Mouse (Mus musculus): ENCODE data around the gene Icos. TPM values are rescaled to one million over a fixed set of nuclear protein-coding genes. Genes with fewer than 3 reads are reported as not detected.
A peak's percentile ranks its signal among the peaks of the same experiment; 100 is the strongest.

Gene Icos
- polyA plus RNA-seq (2015; fragmentation: Nextera tagmentation; extraction: Ambion mirVana): 0.27 and 0.67 TPM in 2 replicates

- Histone ChIP-seq H3K36me3 (no peaks in the 10 kb centered on the region), H3K27ac (no peak within 1 kb of the TSS), H3K4me1 (0 out of 2 replicates have a peak, but pooled peaks cover 3% of the 10 kb centered on the region), H3K9ac (no peak within 1 kb of the TSS), H3K27me3 (no peaks in the 10 kb centered on the region), H3K9me3 (no peaks in the 10 kb centered on the region), H3K4me2 (no peak within 1 kb of the TSS), H3K4me3 (no peak within 1 kb of the TSS)
- no peak for ATAC-seq (ENCODE audit: insufficient number of reproducible peaks, insufficient read depth, low FRiP score, low TSS enrichment, low read depth)
- WGBS: 84% methylated on average over 6 of the region's 6 CpGs
Measured at GRCm38 (mm10) chr1:60977641-60978040, at the start of gene Icos. Gene Icos, plus strand, starts transcription at chr1:60977927.

- 89% methylated on average over 3 of the region's 3 CpGs for WGBS
- no peak for ATAC-seq (ENCODE audit: insufficient number of reproducible peaks, insufficient read depth, low FRiP score, low TSS enrichment, low read depth)
Measured at GRCm38 (mm10) chr1:60929036-60929435, 48.7 kb upstream of the Icos start.

GRCm38 (mm10) chr1:60930397-60930796 lies 47.3 kb upstream of the Icos start:
- ATAC-seq (ENCODE audit: insufficient number of reproducible peaks, insufficient read depth, low FRiP score, low TSS enrichment, low read depth): no peak
- Histone ChIP-seq H3K27me3 (no peaks in the 10 kb centered on the region), H3K4me2 (no peak overlapping the region), H3K27ac (no peak overlapping the region), H3K4me3 (no peak overlapping the region), H3K36me3 (no peaks in the 10 kb centered on the region), H3K9me3 (no peaks in the 10 kb centered on the region), H3K4me1 (no peaks in the 10 kb centered on the region), H3K9ac (no peak overlapping the region)
- 88% methylated on average over 7 of the region's 7 CpGs for WGBS

More at GRCm38 (mm10) chr1:60929036-60929435, 48.7 kb upstream of the Icos start:
- Histone ChIP-seq H3K9me3 (no peaks in the 10 kb centered on the region), H3K9ac (no peak overlapping the region), H3K4me2 (no peak overlapping the region), H3K36me3 (no peaks in the 10 kb centered on the region), H3K27ac (no peak overlapping the region), H3K4me3 (no peak overlapping the region), H3K27me3 (no peaks in the 10 kb centered on the region), H3K4me1 (no peaks in the 10 kb centered on the region)

GRCm38 (mm10) chr1:60935968-60936581 lies 41.7 kb upstream of the Icos start:
- Histone ChIP-seq H3K27me3 (no peaks in the 10 kb centered on the region), H3K9ac (no peak overlapping the region), H3K4me1 (0 out of 2 replicates have a peak, but pooled peaks cover 4% of the 10 kb centered on the region), H3K4me2 (no peak overlapping the region), H3K9me3 (no peaks in the 10 kb centered on the region), H3K27ac (no peak overlapping the region), H3K4me3 (no peak overlapping the region), H3K36me3 (no peaks in the 10 kb centered on the region)
- 41% methylated on average over 8 of the region's 8 CpGs for WGBS
- ATAC-seq (ENCODE audit: insufficient number of reproducible peaks, insufficient read depth, low FRiP score, low TSS enrichment, low read depth): no peak

GRCm38 (mm10) chr1:60936963-60937711 lies 40.6 kb upstream of the Icos start:
- 80% methylated on average over 6 of the region's 6 CpGs for WGBS

GRCm38 (mm10) chr1:60938256-60938655 lies 39.5 kb upstream of the Icos start:
- no peak for ATAC-seq (ENCODE audit: insufficient number of reproducible peaks, insufficient read depth, low FRiP score, low TSS enrichment, low read depth)
- H3K9me3 ChIP-seq: no peaks in the 10 kb centered on the region
- H3K9ac ChIP-seq: no peak overlapping the region
- H3K4me3 ChIP-seq: no peak overlapping the region
- H3K27me3 ChIP-seq: no peaks in the 10 kb centered on the region
- H3K27ac ChIP-seq: no peak overlapping the region
- H3K4me1 ChIP-seq: 0 out of 2 replicates have a peak, but pooled peaks cover 4% of the 10 kb centered on the region
- H3K36me3 ChIP-seq: no peaks in the 10 kb centered on the region
- H3K4me2 ChIP-seq: no peak overlapping the region
- 73% methylated on average over 2 of the region's 2 CpGs for WGBS

More at GRCm38 (mm10) chr1:60936963-60937711, 40.6 kb upstream of the Icos start:
- H3K9ac ChIP-seq: no peak overlapping the region
- no peak overlapping the region for H3K4me2 ChIP-seq
- H3K4me3 ChIP-seq: no peak overlapping the region
- H3K27me3 ChIP-seq: no peaks in the 10 kb centered on the region
- H3K4me1 ChIP-seq: 0 out of 2 replicates have a peak, but pooled peaks cover 4% of the 10 kb centered on the region
- ATAC-seq (ENCODE audit: insufficient number of reproducible peaks, insufficient read depth, low FRiP score, low TSS enrichment, low read depth): no peak
- no peaks in the 10 kb centered on the region for H3K36me3 ChIP-seq
- no peaks in the 10 kb centered on the region for H3K9me3 ChIP-seq
- no peak overlapping the region for H3K27ac ChIP-seq

GRCm38 (mm10) chr1:60938974-60939373 lies 38.8 kb upstream of the Icos start:
- 85% methylated on average over 5 of the region's 5 CpGs for WGBS
- no peak overlapping the region for H3K4me3 ChIP-seq
- no peak overlapping the region for H3K9ac ChIP-seq
- H3K27me3 ChIP-seq: no peaks in the 10 kb centered on the region
- no peak overlapping the region for H3K4me2 ChIP-seq
- H3K27ac ChIP-seq: no peak overlapping the region
- H3K36me3 ChIP-seq: no peaks in the 10 kb centered on the region
- H3K4me1 ChIP-seq: 0 out of 2 replicates have a peak, but pooled peaks cover 4% of the 10 kb centered on the region
- H3K9me3 ChIP-seq: no peaks in the 10 kb centered on the region
- no peak for ATAC-seq (ENCODE audit: insufficient number of reproducible peaks, insufficient read depth, low FRiP score, low TSS enrichment, low read depth)

- WGBS: 80% methylated on average over 3 of the region's 3 CpGs
- no peak overlapping the region for H3K4me3 ChIP-seq
Measured at GRCm38 (mm10) chr1:60940023-60940422, 37.7 kb upstream of the Icos start.

GRCm38 (mm10) chr1:60940620-60941019 lies 37.1 kb upstream of the Icos start:
- no peak overlapping the region for H3K9ac ChIP-seq
- no peak overlapping the region for H3K27ac ChIP-seq
- no peaks in the 10 kb centered on the region for H3K36me3 ChIP-seq
- no peak overlapping the region for H3K4me3 ChIP-seq
- H3K27me3 ChIP-seq: no peaks in the 10 kb centered on the region
- H3K4me1 ChIP-seq: 0 out of 2 replicates have a peak, but pooled peaks cover 4% of the 10 kb centered on the region
- WGBS: 85% methylated on average over 1 of the region's 1 CpGs
- ATAC-seq (ENCODE audit: insufficient number of reproducible peaks, insufficient read depth, low FRiP score, low TSS enrichment, low read depth): no peak
- H3K9me3 ChIP-seq: no peaks in the 10 kb centered on the region
- H3K4me2 ChIP-seq: no peak overlapping the region

More at GRCm38 (mm10) chr1:60940023-60940422, 37.7 kb upstream of the Icos start:
- Histone ChIP-seq H3K9me3 (no peaks in the 10 kb centered on the region), H3K36me3 (no peaks in the 10 kb centered on the region), H3K27me3 (no peaks in the 10 kb centered on the region), H3K4me2 (no peak overlapping the region), H3K27ac (no peak overlapping the region), H3K4me1 (0 out of 2 replicates have a peak, but pooled peaks cover 4% of the 10 kb centered on the region), H3K9ac (no peak overlapping the region)
- no peak for ATAC-seq (ENCODE audit: insufficient number of reproducible peaks, insufficient read depth, low FRiP score, low TSS enrichment, low read depth)

- H3K27me3 ChIP-seq: no peaks in the 10 kb centered on the region
- 88% methylated on average over 5 of the region's 5 CpGs for WGBS
- H3K27ac ChIP-seq: peak overlapping the region; percentile 11; the same call in 1 of the 2 replicates
- no peak for ATAC-seq (ENCODE audit: insufficient number of reproducible peaks, insufficient read depth, low FRiP score, low TSS enrichment, low read depth)
- no peaks in the 10 kb centered on the region for H3K36me3 ChIP-seq
- no peaks in the 10 kb centered on the region for H3K9me3 ChIP-seq
- 0 out of 2 replicates have a peak, but pooled peaks cover under 1% of the 10 kb centered on the region for H3K4me1 ChIP-seq
- H3K4me3 ChIP-seq: no peak overlapping the region
- no peak overlapping the region for H3K4me2 ChIP-seq
- no peak overlapping the region for H3K9ac ChIP-seq
Measured at GRCm38 (mm10) chr1:60941056-60942048, 36.4 kb upstream of the Icos start.

- H3K9me3 ChIP-seq: no peaks in the 10 kb centered on the region
- no peak for ATAC-seq (ENCODE audit: insufficient number of reproducible peaks, insufficient read depth, low FRiP score, low TSS enrichment, low read depth)
- H3K4me2 ChIP-seq: no peak overlapping the region
- no peak overlapping the region for H3K27ac ChIP-seq
- WGBS: 78% methylated on average over 2 of the region's 2 CpGs
- H3K27me3 ChIP-seq: no peaks in the 10 kb centered on the region
- no peaks in the 10 kb centered on the region for H3K4me1 ChIP-seq
- H3K36me3 ChIP-seq: no peaks in the 10 kb centered on the region
- H3K9ac ChIP-seq: no peak overlapping the region
- H3K4me3 ChIP-seq: no peak overlapping the region
Measured at GRCm38 (mm10) chr1:60942921-60943320, 34.8 kb upstream of the Icos start.
